Mouse (Mus musculus) thymus, adult 2 months (tissue): ENCODE data around the gene Shox2. TPM values are rescaled to one million over a fixed set of nuclear protein-coding genes. Genes with fewer than 3 reads are reported as not detected.

Source experiments
- DNase-seq: peaks from one replicate; pipeline ENCODE4 v3.0.0; 2021
- H3K27ac ChIP-seq: fragments of 200-500 bp; 2 replicates; pipeline ENCODE4 v1.5.1; 2012; ENCODE audit warnings: low read length, control low read depth; ENCODE audit not compliant: control insufficient read depth, insufficient read depth
- H3K27me3 ChIP-seq: fragments of 200-500 bp; 2 replicates; pipeline ENCODE4 v1.6.1; 2012; ENCODE audit warnings: mild to moderate bottlenecking, low read length, moderate library complexity, mixed read lengths; ENCODE audit not compliant: control insufficient read depth, insufficient read depth
- H3K36me3 ChIP-seq: fragments of 200-500 bp; 2 replicates; pipeline ENCODE4 v1.6.1; 2012; ENCODE audit warnings: mild to moderate bottlenecking, low read length, moderate library complexity; ENCODE audit not compliant: control insufficient read depth, insufficient read depth
- H3K4me1 ChIP-seq: fragments of 200-500 bp; replicated peaks from 2 replicates; pipeline ENCODE4 v1.6.1; 2012; ENCODE audit warnings: low read length; ENCODE audit not compliant: control insufficient read depth, insufficient read depth
- H3K4me3 ChIP-seq: fragments of 200-500 bp; 2 replicates; pipeline ENCODE4 v1.5.1; 2012; ENCODE audit warnings: mild to moderate bottlenecking, low read length, control low read depth, moderate library complexity; ENCODE audit not compliant: control insufficient read depth, insufficient read depth
- CTCF ChIP-seq: fragments of 200-500 bp; IDR thresholded peaks from 2 replicates; pipeline ENCODE4 v1.5.1; 2012; ENCODE audit warnings: mild to moderate bottlenecking, control low read depth, low read length, moderate library complexity, borderline replicate concordance; ENCODE audit not compliant: control insufficient read depth, poor library complexity, insufficient read depth; ENCODE audit errors: extremely low read depth
- POLR2A ChIP-seq: fragments of 200-500 bp; IDR thresholded peaks from 2 replicates; pipeline ENCODE4 v1.6.1; 2012; ENCODE audit warnings: mild to moderate bottlenecking, low read length, control low read depth, moderate library complexity; ENCODE audit not compliant: control insufficient read depth, poor library complexity, insufficient read depth; ENCODE audit errors: extremely low read depth
- WGBS: fragments of 180-500 bp; shearing (Covaris S2); methylation state at CpG from one replicate; pipeline ENCODE4 v1.1.7; 2018; 5-methylcytosine and 5-hydroxymethylcytosine counted together
- polyA plus RNA-seq: library from polyadenylated mRNA; depleted of rRNA; stranded (reverse); fragments of >200 nt; gene quantifications from 2 replicates; pipeline ENCODE4 v1.2.3, GENCODE M21; 2012; rRNA removed

Gene Shox2
- polyA plus RNA-seq, 1 experiment, result 0.47 TPM

DNA sequence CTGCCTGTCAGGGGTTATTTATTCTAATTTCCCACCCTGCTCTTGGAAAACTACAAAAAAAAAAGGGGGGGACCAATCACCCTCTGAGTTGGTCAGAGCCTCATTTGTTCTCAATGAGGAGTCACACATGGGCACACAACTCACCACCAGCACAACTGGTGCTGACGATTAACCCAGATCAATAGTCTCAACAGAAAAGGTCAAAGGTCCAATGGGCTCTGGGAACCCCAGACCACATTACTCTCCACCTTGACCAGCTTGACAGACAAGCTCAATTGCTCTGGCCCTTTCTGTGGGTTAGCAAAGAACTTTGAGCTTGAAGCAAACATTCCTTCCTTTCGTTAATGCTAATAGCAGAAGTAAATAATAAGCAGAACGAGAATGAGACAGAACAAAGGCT lies 16.7 kb downstream of the Shox2 start:
- DNase-seq, result no peak
- no peaks in the 10 kb centered on the region for H3K4me1 ChIP-seq
- H3K36me3 ChIP-seq, result no peaks in the 10 kb centered on the region
- TF ChIP-seq POLR2A, result no peak
- no peak for TF ChIP-seq CTCF
- 67% methylated on average over 3 of the region's 3 CpGs for WGBS
- H3K27ac ChIP-seq, result no peak overlapping the region
- H3K4me3 ChIP-seq, result no peak overlapping the region
- no peaks in the 10 kb centered on the region for H3K27me3 ChIP-seq

DNA sequence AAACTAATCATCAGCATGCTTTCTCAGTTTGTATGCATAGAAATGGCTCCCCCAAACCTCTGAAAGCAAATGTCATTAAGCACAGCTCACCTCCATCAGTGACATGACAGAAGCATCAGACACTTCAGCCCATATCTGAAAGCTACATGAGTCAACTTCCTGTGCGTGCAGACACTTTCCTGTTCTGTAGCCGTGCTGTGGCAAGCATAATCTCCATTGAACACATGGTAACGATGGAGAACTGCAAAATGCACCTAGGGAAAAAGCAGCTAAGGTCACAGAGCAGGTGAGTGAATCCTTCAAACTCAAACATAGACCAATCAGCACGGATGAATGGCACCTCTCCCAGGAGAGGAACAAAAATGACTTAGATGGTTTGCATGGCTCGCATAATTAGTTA lies 21.6 kb downstream of the Shox2 start:
- TF ChIP-seq POLR2A, result no peak
- DNase-seq, result no peak
- Histone ChIP-seq H3K27ac (no peak overlapping the region), H3K4me3 (no peak overlapping the region), H3K4me1 (no peaks in the 10 kb centered on the region), H3K27me3 (no peaks in the 10 kb centered on the region), H3K36me3 (no peaks in the 10 kb centered on the region)
- 31% methylated on average over 5 of the region's 5 CpGs for WGBS

DNA sequence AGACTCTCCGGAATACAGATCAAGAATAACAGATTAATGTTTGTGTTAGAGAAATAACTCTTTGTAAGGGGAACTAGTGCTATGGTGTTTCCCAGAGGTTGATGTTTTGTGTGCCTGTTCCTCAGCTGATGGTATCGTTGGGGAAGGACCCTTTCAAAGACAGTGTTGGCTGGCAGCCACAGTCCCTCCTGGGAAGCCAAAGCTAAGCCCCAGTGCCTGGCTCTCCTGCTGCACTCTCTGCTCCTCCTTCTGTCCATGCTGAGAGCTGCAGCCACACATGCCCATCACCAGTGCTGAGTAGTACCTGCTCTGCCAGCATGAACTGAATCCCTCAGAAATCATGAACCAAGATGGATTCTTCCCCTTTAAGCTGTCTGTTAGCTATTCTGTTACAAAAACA lies 26.4 kb downstream of the Shox2 start:
- H3K4me1 ChIP-seq, result no peaks in the 10 kb centered on the region
- WGBS, result 68% methylated on average over 2 of the region's 2 CpGs
- H3K27ac ChIP-seq, result no peak overlapping the region
- TF ChIP-seq POLR2A (no peak), CTCF (no peak)
- no peaks in the 10 kb centered on the region for H3K36me3 ChIP-seq
- DNase-seq, result no peak
- H3K4me3 ChIP-seq, result no peak overlapping the region
- no peaks in the 10 kb centered on the region for H3K27me3 ChIP-seq

DNA sequence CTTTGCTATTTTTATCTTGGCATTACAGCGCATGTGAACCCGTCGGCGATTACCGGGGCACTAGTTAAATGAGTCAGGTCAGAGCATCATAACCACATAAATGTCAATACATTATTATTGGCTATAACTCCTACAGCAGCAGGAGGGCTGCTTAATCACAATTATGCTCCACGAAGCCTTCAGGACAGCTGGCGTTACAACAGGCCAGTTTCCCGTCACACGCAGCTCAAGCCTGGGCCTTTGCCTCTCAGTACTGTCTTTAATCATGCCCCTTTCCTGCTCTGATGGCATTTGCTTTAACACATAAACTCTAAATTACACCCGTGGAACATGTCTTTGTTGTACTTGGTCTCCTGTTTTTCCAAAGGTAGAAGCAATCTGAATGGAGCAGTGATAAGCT lies 41.9 kb downstream of the Shox2 start:
- Histone ChIP-seq H3K27me3 (no peaks in the 10 kb centered on the region), H3K36me3 (no peaks in the 10 kb centered on the region), H3K4me3 (no peak overlapping the region), H3K4me1 (no peaks in the 10 kb centered on the region), H3K27ac (no peak overlapping the region)
- no peak for TF ChIP-seq CTCF
- TF ChIP-seq POLR2A, result no peak
- 86% methylated on average over 10 of the region's 10 CpGs for WGBS
- no peak for DNase-seq

DNA sequence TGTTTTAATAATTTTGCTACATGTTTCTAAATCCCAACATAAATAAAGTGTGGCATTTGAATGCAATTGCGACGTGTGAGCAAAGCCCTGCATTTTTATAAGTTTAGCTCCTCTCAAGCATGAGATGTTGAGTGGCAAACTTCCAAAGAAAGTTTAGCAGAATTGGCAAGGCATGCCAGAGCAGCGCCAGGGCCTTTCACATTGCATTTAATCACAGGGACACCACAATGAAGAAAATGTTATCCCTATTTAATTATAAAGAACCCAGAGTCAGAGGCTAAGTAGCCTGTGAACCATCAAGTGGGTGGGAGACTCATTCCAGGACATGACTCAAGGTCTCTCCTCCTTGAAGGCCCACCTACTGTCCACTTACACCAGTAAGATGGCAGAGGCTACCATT lies 59.1 kb downstream of the Shox2 start:
- H3K4me1 ChIP-seq, result no peaks in the 10 kb centered on the region
- TF ChIP-seq CTCF, result no peak
- TF ChIP-seq POLR2A, result no peak
- WGBS, result 94% methylated on average over 3 of the region's 3 CpGs
- no peak overlapping the region for H3K27ac ChIP-seq
- H3K27me3 ChIP-seq, result no peaks in the 10 kb centered on the region
- no peaks in the 10 kb centered on the region for H3K36me3 ChIP-seq
- DNase-seq, result no peak
- no peak overlapping the region for H3K4me3 ChIP-seq

Other genes starting within 250 kb of the Shox2 start
- 4.7 and 5.1 TPM in 2 replicates for gene Rsrc1, start 381 bp downstream of the Shox2 start, polyA plus RNA-seq